Mouse (Mus musculus) forebrain, postnatal 0 days (tissue): ENCODE results near the gene Ppp1r13l. TPM values are rescaled to one million over a fixed set of nuclear protein-coding genes. Genes with fewer than 3 reads are reported as not detected.

Source experiments
- ATAC-seq: fragments of 200-750 bp; cut with Nextera tagmentation; 2 replicates; pipeline ENCODE4 v1.8.0; 2017; ENCODE audit warnings: mild to moderate bottlenecking, moderate library complexity
- DNase-seq: peaks from one replicate; pipeline ENCODE4 v3.0.0-alpha.2; 2015
- H3K27ac ChIP-seq: fragments of 300-500 bp; sonication (generic); 2 replicates; pipeline ENCODE4 v1.5.1; 2014; ENCODE audit warnings: low read depth, mild to moderate bottlenecking, antibody characterized with exemption, low read length, moderate library complexity, mixed read lengths
- H3K27me3 ChIP-seq: fragments of 300-500 bp; sonication (generic); 2 replicates; pipeline ENCODE4 v1.6.1; 2014; ENCODE audit warnings: mild to moderate bottlenecking, low read length, mixed read lengths; ENCODE audit not compliant: insufficient read depth
- H3K36me3 ChIP-seq: fragments of 300-500 bp; sonication (generic); 2 replicates; pipeline ENCODE4 v1.6.1; 2014; ENCODE audit warnings: mild to moderate bottlenecking, moderate library complexity; ENCODE audit not compliant: insufficient read depth
- H3K4me1 ChIP-seq: fragments of 300-500 bp; sonication (generic); 2 replicates; pipeline ENCODE4 v1.6.1; 2014; ENCODE audit warnings: antibody characterized with exemption; ENCODE audit not compliant: insufficient read depth
- H3K4me2 ChIP-seq: fragments of 300-500 bp; sonication (generic); 2 replicates; pipeline ENCODE4 v1.6.1; 2014; ENCODE audit warnings: low read depth, mild to moderate bottlenecking, moderate library complexity
- H3K4me3 ChIP-seq: fragments of 300-500 bp; sonication (generic); 2 replicates; pipeline ENCODE4 v1.5.1; 2014; ENCODE audit warnings: low read depth, low read length, mixed read lengths
- H3K9ac ChIP-seq: fragments of 300-500 bp; sonication (generic); 2 replicates; pipeline ENCODE4 v1.6.1; 2014; ENCODE audit warnings: mild to moderate bottlenecking
- H3K9me3 ChIP-seq: fragments of 300-500 bp; sonication (generic); 2 replicates; pipeline ENCODE4 v1.6.1; 2016; ENCODE audit warnings: low read length
- CTCF ChIP-seq: sonication (generic); IDR thresholded peaks from 2 replicates; pipeline ENCODE4 v1.5.1; 2016; ENCODE audit warnings: antibody characterized with exemption, control low read depth, low read depth
- WGBS: fragments of 180-500 bp; shearing (Covaris S2); extraction: QIAGEN DNeasy Blood & Tissue Kit; methylation state at CpG from one replicate; pipeline ENCODE4 v1.1.7; 2014; 5-methylcytosine and 5-hydroxymethylcytosine counted together
- polyA plus RNA-seq: library from polyadenylated mRNA; unstranded; fragments of >200 nt; fragmentation: Nextera tagmentation; extraction: Ambion mirVana; gene quantifications from 2 replicates; pipeline ENCODE4 v1.2.1, GENCODE M21; 2015
- total RNA-seq: library from RNA; depleted of rRNA; stranded (reverse); fragments of >200 nt; gene quantifications from 2 replicates; pipeline ENCODE4 v1.2.3, GENCODE M21; 2014

Ppp1r13l gene
- total and polyA plus RNA-seq, 2 experiments from 2014 or later = 0.76 to 2.0 TPM

GRCm38 (mm10) chr7:19332709-19333352, 26.7 kb upstream of the Ppp1r13l start:
- Histone ChIP-seq H3K4me2 (peak overlapping the region; percentile 90), H3K4me1 (peaks cover 5% of the 10 kb centered on the region; the same call in 1 of the 2 replicates), H3K9ac (peak overlapping the region; percentile 78), H3K4me3 (peak overlapping the region; percentile 67), H3K27ac (peak overlapping the region; percentile 75), H3K9me3 (no peaks in the 10 kb centered on the region), H3K36me3 (no peaks in the 10 kb centered on the region), H3K27me3 (no peaks in the 10 kb centered on the region)
- TF ChIP-seq CTCF = 0 out of 2 replicates have a peak, but pooled peaks have one; percentile 6
- peak; percentile 85 for ATAC-seq
- peak; percentile 85 for DNase-seq
- 2% methylated on average over 52 of the region's 52 CpGs for WGBS

- no peak for ATAC-seq
These were observed 24.0 kb upstream of the Ppp1r13l start for GRCm38 (mm10) chr7:19335583-19335982.

DNA sequence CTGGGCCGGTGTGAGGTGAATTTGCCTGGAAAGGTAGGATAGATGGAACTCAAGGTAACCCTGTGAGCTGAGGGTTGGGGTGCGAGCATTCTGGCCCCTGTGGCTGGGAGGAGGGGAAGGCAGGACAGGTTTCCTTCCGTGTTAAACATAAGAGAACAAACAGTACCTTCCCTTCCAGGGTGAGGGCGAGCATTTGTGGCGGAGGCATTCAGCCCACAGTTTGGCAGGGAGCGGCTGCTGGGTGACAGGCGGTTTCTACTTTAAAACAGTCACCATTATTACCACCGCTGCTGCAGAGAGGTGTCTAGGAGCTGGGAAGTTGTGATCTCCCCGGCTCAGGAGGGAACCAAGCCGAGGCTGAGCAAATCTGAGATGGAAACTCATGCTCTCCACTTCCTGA, 22.4 kb upstream of the Ppp1r13l start:
- Histone ChIP-seq H3K9me3 (no peaks in the 10 kb centered on the region), H3K27me3 (no peaks in the 10 kb centered on the region), H3K27ac (no peak overlapping the region), H3K36me3 (no peaks in the 10 kb centered on the region), H3K4me2 (no peak overlapping the region), H3K9ac (no peak overlapping the region), H3K4me1 (peaks cover 9% of the 10 kb centered on the region; the same call in 1 of the 2 replicates), H3K4me3 (no peak overlapping the region)
- no peak for ATAC-seq
- no peak for DNase-seq
- WGBS = 68% methylated on average over 10 of the region's 10 CpGs
- no peak for TF ChIP-seq CTCF

More at GRCm38 (mm10) chr7:19335583-19335982, 24.0 kb upstream of the Ppp1r13l start:
- no peak overlapping the region for H3K9ac ChIP-seq
- no peaks in the 10 kb centered on the region for H3K36me3 ChIP-seq
- peaks cover 5% of the 10 kb centered on the region; the same call in 1 of the 2 replicates for H3K4me1 ChIP-seq
- no peak overlapping the region for H3K4me3 ChIP-seq
- TF ChIP-seq CTCF = no peak
- no peaks in the 10 kb centered on the region for H3K9me3 ChIP-seq
- no peak overlapping the region for H3K27ac ChIP-seq
- H3K27me3 ChIP-seq = no peaks in the 10 kb centered on the region
- WGBS = 47% methylated on average over 3 of the region's 3 CpGs
- DNase-seq = no peak
- no peak overlapping the region for H3K4me2 ChIP-seq

- 69% methylated on average over 2 of the region's 2 CpGs for WGBS
- no peak overlapping the region for H3K4me3 ChIP-seq
These were observed 21.5 kb upstream of the Ppp1r13l start for GRCm38 (mm10) chr7:19338060-19338459.

DNA sequence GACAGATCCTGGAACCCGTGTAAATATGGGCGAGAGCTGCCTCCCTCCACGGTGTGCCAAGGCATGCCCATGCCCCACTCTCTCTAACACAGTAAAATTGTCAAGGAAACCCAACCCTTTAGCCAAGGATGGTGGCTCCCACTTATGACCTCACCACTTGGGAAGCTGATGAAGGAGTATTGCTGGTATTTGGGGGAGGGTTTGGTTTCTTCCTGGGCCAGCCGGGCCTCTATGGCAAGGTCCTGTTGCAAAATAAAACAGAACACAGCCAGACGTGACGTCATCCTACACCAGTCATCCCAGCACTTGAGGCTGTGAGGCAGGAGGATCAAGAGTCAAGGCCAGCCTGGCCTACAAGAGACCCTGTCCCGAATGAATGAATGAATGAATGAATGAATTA, 21.0 kb upstream of the Ppp1r13l start:
- Histone ChIP-seq H3K36me3 (no peaks in the 10 kb centered on the region), H3K27ac (no peak overlapping the region), H3K4me3 (no peak overlapping the region), H3K4me1 (peaks cover 5% of the 10 kb centered on the region; the same call in 1 of the 2 replicates), H3K27me3 (no peaks in the 10 kb centered on the region), H3K9ac (no peak overlapping the region), H3K4me2 (no peak overlapping the region), H3K9me3 (no peaks in the 10 kb centered on the region)
- ATAC-seq (no peak), DNase-seq (no peak)
- no peak for TF ChIP-seq CTCF
- WGBS = 64% methylated on average over 7 of the region's 7 CpGs

More at GRCm38 (mm10) chr7:19338060-19338459, 21.5 kb upstream of the Ppp1r13l start:
- no peak for TF ChIP-seq CTCF
- ATAC-seq (no peak), DNase-seq (no peak)
- Histone ChIP-seq H3K9me3 (no peaks in the 10 kb centered on the region), H3K27me3 (no peaks in the 10 kb centered on the region), H3K27ac (no peak overlapping the region), H3K9ac (no peak overlapping the region), H3K4me2 (no peak overlapping the region), H3K36me3 (no peaks in the 10 kb centered on the region), H3K4me1 (peaks cover 5% of the 10 kb centered on the region; the same call in 1 of the 2 replicates)

GRCm38 (mm10) chr7:19341250-19341649, 18.3 kb upstream of the Ppp1r13l start:
- 27% methylated on average over 10 of the region's 10 CpGs for WGBS
- Histone ChIP-seq H3K4me2 (peak overlapping the region; percentile 94), H3K9me3 (no peaks in the 10 kb centered on the region), H3K27me3 (no peaks in the 10 kb centered on the region), H3K4me3 (peak overlapping the region; percentile 41; the same call in 1 of the 2 replicates), H3K27ac (no peak overlapping the region), H3K9ac (no peak overlapping the region), H3K4me1 (peaks cover 19% of the 10 kb centered on the region), H3K36me3 (no peaks in the 10 kb centered on the region)
- ATAC-seq (no peak), DNase-seq (no peak)
- TF ChIP-seq CTCF = no peak

DNA sequence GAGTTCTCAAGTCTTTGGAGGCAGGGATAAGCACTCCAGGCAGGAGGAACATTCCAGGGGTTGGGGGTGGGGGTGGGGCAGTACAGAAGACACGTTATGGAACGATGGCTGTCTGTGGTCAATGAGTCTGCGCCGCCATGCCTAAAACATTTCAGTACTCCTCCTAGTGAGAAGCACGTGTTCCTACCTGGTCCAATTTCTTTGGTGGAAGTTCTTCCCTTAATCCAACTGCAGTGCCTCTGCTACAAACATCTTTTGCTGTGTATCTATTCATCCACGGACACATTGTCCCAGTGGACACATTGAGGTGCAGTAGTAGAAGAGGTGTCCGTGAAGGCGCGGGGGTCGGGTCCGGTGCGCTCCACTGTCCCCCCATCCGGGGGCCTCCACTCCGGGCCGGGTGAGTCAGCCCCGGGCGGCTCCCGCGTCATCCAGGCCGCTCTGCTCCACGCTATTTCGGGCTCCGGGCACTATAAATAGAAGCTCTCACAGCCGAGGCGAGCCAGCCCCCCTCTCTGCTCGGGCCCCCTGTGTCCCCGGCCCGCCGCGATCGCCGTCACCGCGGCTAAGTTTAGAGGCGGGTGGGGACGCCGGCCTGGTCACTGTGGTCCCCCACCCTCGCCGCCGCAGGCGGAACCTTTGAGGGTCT, 17.7 kb upstream of the Ppp1r13l start:
- no peak overlapping the region for H3K27ac ChIP-seq
- WGBS = under 1% methylated on average over 41 of the region's 41 CpGs
- no peaks in the 10 kb centered on the region for H3K9me3 ChIP-seq
- H3K9ac ChIP-seq = peak overlapping the region; percentile 41
- TF ChIP-seq CTCF = no peak
- peak overlapping the region; percentile 94 for H3K4me2 ChIP-seq
- H3K27me3 ChIP-seq = no peaks in the 10 kb centered on the region
- H3K36me3 ChIP-seq = no peaks in the 10 kb centered on the region
- DNase-seq (no peak), ATAC-seq (no peak)
- peak overlapping the region; percentile 41 for H3K4me3 ChIP-seq
- peaks cover 19% of the 10 kb centered on the region for H3K4me1 ChIP-seq
